Mouse (Mus musculus) thymus, adult 2 months (tissue): ENCODE results near the gene Hps1. TPM values are rescaled to one million over a fixed set of nuclear protein-coding genes. Genes with fewer than 3 reads are reported as not detected.

ENCODE experiments used
- DNase-seq: peaks from one replicate; pipeline ENCODE4 v3.0.0; 2021
- H3K27ac ChIP-seq: fragments of 200-500 bp; 2 replicates; pipeline ENCODE4 v1.5.1; 2012; ENCODE audit warnings: low read length, control low read depth; ENCODE audit not compliant: control insufficient read depth, insufficient read depth
- H3K27me3 ChIP-seq: fragments of 200-500 bp; 2 replicates; pipeline ENCODE4 v1.6.1; 2012; ENCODE audit warnings: mild to moderate bottlenecking, low read length, moderate library complexity, mixed read lengths; ENCODE audit not compliant: control insufficient read depth, insufficient read depth
- H3K36me3 ChIP-seq: fragments of 200-500 bp; 2 replicates; pipeline ENCODE4 v1.6.1; 2012; ENCODE audit warnings: mild to moderate bottlenecking, low read length, moderate library complexity; ENCODE audit not compliant: control insufficient read depth, insufficient read depth
- H3K4me1 ChIP-seq: fragments of 200-500 bp; replicated peaks from 2 replicates; pipeline ENCODE4 v1.6.1; 2012; ENCODE audit warnings: low read length; ENCODE audit not compliant: control insufficient read depth, insufficient read depth
- H3K4me3 ChIP-seq: fragments of 200-500 bp; 2 replicates; pipeline ENCODE4 v1.5.1; 2012; ENCODE audit warnings: mild to moderate bottlenecking, low read length, control low read depth, moderate library complexity; ENCODE audit not compliant: control insufficient read depth, insufficient read depth
- CTCF ChIP-seq: fragments of 200-500 bp; IDR thresholded peaks from 2 replicates; pipeline ENCODE4 v1.5.1; 2012; ENCODE audit warnings: mild to moderate bottlenecking, control low read depth, low read length, moderate library complexity, borderline replicate concordance; ENCODE audit not compliant: control insufficient read depth, poor library complexity, insufficient read depth; ENCODE audit errors: extremely low read depth
- POLR2A ChIP-seq: fragments of 200-500 bp; IDR thresholded peaks from 2 replicates; pipeline ENCODE4 v1.6.1; 2012; ENCODE audit warnings: mild to moderate bottlenecking, low read length, control low read depth, moderate library complexity; ENCODE audit not compliant: control insufficient read depth, poor library complexity, insufficient read depth; ENCODE audit errors: extremely low read depth
- WGBS: fragments of 180-500 bp; shearing (Covaris S2); methylation state at CpG from one replicate; pipeline ENCODE4 v1.1.7; 2018; 5-methylcytosine and 5-hydroxymethylcytosine counted together
- polyA plus RNA-seq: library from polyadenylated mRNA; depleted of rRNA; stranded (reverse); fragments of >200 nt; gene quantifications from 2 replicates; pipeline ENCODE4 v1.2.3, GENCODE M21; 2012; rRNA removed

Gene Hps1
- polyA plus RNA-seq, result 46.2 and 49.5 TPM in 2 replicates

- under 1% methylated on average over 43 of the region's 43 CpGs for WGBS
- H3K27me3 ChIP-seq, result no peaks in the 10 kb centered on the region
These were observed at the start of gene Hps1 for GRCm38 (mm10) chr19:42779531-42780155. TSS of gene Hps1 (minus strand) at chr19:42779978.

GRCm38 (mm10) chr19:42829196-42829595, 49.4 kb upstream of the Hps1 start:
- Histone ChIP-seq H3K4me1 (no peaks in the 10 kb centered on the region), H3K27me3 (no peaks in the 10 kb centered on the region), H3K27ac (no peak overlapping the region), H3K36me3 (no peaks in the 10 kb centered on the region), H3K4me3 (no peak overlapping the region)
- 29% methylated on average over 4 of the region's 4 CpGs for WGBS
- no peak for TF ChIP-seq POLR2A
- DNase-seq, result no peak

More at GRCm38 (mm10) chr19:42779531-42780155, at the start of gene Hps1:
- H3K4me3 ChIP-seq, result peak within 1 kb of the TSS; percentile 77
- DNase-seq, result peak; percentile 91
- peak within 1 kb of the TSS; percentile 44; the same call in 1 of the 2 replicates for H3K27ac ChIP-seq
- peaks cover 12% of the 10 kb centered on the region; the same call in 1 of the 2 replicates for H3K4me1 ChIP-seq
- no peaks in the 10 kb centered on the region for H3K36me3 ChIP-seq
- TF ChIP-seq CTCF, result peak; percentile 68; the same call in 1 of the 2 replicates
- TF ChIP-seq POLR2A, result peak; percentile 61

- 90% methylated on average over 3 of the region's 3 CpGs for WGBS
- Histone ChIP-seq H3K36me3 (no peaks in the 10 kb centered on the region), H3K4me3 (no peak overlapping the region), H3K4me1 (no peaks in the 10 kb centered on the region), H3K27me3 (no peaks in the 10 kb centered on the region), H3K27ac (no peak overlapping the region)
- DNase-seq, result no peak
- TF ChIP-seq POLR2A (no peak), CTCF (no peak)
These were observed 48.1 kb upstream of the Hps1 start for GRCm38 (mm10) chr19:42827843-42828242.

- Histone ChIP-seq H3K27ac (no peak overlapping the region), H3K36me3 (no peaks in the 10 kb centered on the region), H3K27me3 (no peaks in the 10 kb centered on the region), H3K4me1 (no peaks in the 10 kb centered on the region), H3K4me3 (no peak overlapping the region)
- TF ChIP-seq CTCF (no peak), POLR2A (no peak)
- WGBS, result 54% methylated on average over 5 of the region's 5 CpGs
- no peak for DNase-seq
These were observed 40.3 kb upstream of the Hps1 start for GRCm38 (mm10) chr19:42820109-42820508.

- no peaks in the 10 kb centered on the region for H3K4me1 ChIP-seq
- H3K4me3 ChIP-seq, result no peak overlapping the region
- no peak overlapping the region for H3K27ac ChIP-seq
- DNase-seq, result no peak
- WGBS, result 77% methylated on average over 2 of the region's 2 CpGs
- TF ChIP-seq POLR2A (no peak), CTCF (no peak)
- H3K27me3 ChIP-seq, result no peaks in the 10 kb centered on the region
- H3K36me3 ChIP-seq, result no peaks in the 10 kb centered on the region
These were observed 38.0 kb upstream of the Hps1 start for GRCm38 (mm10) chr19:42817761-42818160.

GRCm38 (mm10) chr19:42816261-42816660, 36.5 kb upstream of the Hps1 start:
- no peak for DNase-seq
- 91% methylated on average over 2 of the region's 2 CpGs for WGBS
- Histone ChIP-seq H3K4me3 (no peak overlapping the region), H3K4me1 (no peaks in the 10 kb centered on the region), H3K36me3 (no peaks in the 10 kb centered on the region), H3K27me3 (no peaks in the 10 kb centered on the region), H3K27ac (no peak overlapping the region)
- TF ChIP-seq CTCF, result no peak
- TF ChIP-seq POLR2A, result no peak

GRCm38 (mm10) chr19:42810140-42810539, 30.4 kb upstream of the Hps1 start:
- no peak for DNase-seq
- Histone ChIP-seq H3K27me3 (no peaks in the 10 kb centered on the region), H3K4me1 (no peaks in the 10 kb centered on the region), H3K36me3 (no peaks in the 10 kb centered on the region), H3K27ac (no peak overlapping the region), H3K4me3 (no peak overlapping the region)
- WGBS, result 77% methylated on average over 5 of the region's 5 CpGs
- TF ChIP-seq POLR2A (no peak), CTCF (no peak)
